Mouse (Mus musculus): ENCODE results near the gene Olfr625-ps1. TPM values are rescaled to one million over a fixed set of nuclear protein-coding genes. Genes with fewer than 3 reads are reported as not detected.

Olfr625-ps1 gene
- not detected in 2 replicates for polyA plus RNA-seq (2014; fragmentation: Nextera tagmentation; extraction: Ambion mirVana)

DNA sequence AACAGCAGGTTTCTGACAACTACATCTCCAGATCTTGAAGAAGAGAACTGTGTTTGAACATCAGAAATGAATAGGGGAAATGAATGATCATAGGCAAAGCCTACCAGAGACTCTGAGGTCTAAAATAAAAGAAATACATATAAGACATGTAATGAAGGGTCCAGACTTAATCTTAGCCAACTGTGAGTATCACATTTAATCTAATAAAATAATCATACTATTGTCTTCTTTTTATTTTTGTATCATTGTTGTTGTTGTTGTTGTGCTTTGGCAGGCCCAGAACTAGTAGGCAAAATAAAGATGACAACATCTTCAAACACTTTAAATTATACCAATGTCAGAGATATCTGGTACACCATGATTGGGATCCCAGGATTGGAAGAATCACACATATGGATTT, at the start of gene Olfr625-ps1:
Gene Olfr625-ps1, plus strand, starts transcription at position 301 of the 400 bp plus-strand sequence.
- H3K4me2 ChIP-seq (ENCODE audit: low read depth), result no peak within 1 kb of the TSS
- H3K27ac ChIP-seq (ENCODE audit: low read depth, low read length), result no peak within 1 kb of the TSS
- no peak within 1 kb of the TSS for H3K9ac ChIP-seq (ENCODE audit: low read length)

DNA sequence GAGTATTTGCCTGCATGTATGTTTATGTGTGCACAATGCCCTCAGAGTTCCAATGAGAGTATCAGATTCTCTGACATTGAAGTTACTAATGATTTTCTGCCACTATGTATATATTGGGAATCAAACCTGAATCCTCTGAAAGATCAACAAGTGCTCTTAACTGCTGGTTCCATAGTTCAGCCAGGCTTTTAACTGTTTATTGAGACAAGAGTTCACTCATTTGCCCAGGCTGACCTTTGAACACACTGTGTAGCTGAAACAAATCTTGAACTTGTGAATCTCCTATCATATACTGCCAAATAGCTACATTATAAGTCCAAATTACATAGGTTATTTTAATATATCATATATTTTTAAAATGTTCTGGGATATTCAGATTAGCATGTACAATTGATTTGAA, 45.7 kb upstream of the Olfr625-ps1 start:
- Histone ChIP-seq H3K36me3 (ENCODE audit: control insufficient read depth, insufficient read depth, low read length) (no peaks in the 10 kb centered on the region), H3K9me3 (ENCODE audit: control insufficient read depth, low read length) (no peaks in the 10 kb centered on the region), H3K27me3 (ENCODE audit: control insufficient read depth, insufficient read depth, low read length) (no peaks in the 10 kb centered on the region), H3K4me1 (ENCODE audit: control insufficient read depth, insufficient read depth, low read length) (no peaks in the 10 kb centered on the region), H3K27ac (ENCODE audit: low read depth, low read length) (no peak overlapping the region), H3K4me2 (ENCODE audit: low read depth) (no peak overlapping the region), H3K9ac (ENCODE audit: low read length) (no peak overlapping the region), H3K4me3 (ENCODE audit: low read depth, low read length) (no peak overlapping the region)
- DNase-seq (ENCODE audit: low spot score), result no peak
- no peak for ATAC-seq (ENCODE audit: insufficient read depth, low FRiP score, low TSS enrichment)

More for the DNA sequence above, at the start of gene Olfr625-ps1:
- H3K4me1 ChIP-seq (ENCODE audit: control insufficient read depth, insufficient read depth, low read length), result no peaks in the 10 kb centered on the region
- no peaks in the 10 kb centered on the region for H3K27me3 ChIP-seq (ENCODE audit: control insufficient read depth, insufficient read depth, low read length)
- no peak for ATAC-seq (ENCODE audit: insufficient read depth, low FRiP score, low TSS enrichment)
- H3K4me3 ChIP-seq (ENCODE audit: low read depth, low read length), result no peak within 1 kb of the TSS
- no peak for DNase-seq (ENCODE audit: low spot score)
- H3K9me3 ChIP-seq (ENCODE audit: control insufficient read depth, low read length), result no peaks in the 10 kb centered on the region
- no peaks in the 10 kb centered on the region for H3K36me3 ChIP-seq (ENCODE audit: control insufficient read depth, insufficient read depth, low read length)

DNA sequence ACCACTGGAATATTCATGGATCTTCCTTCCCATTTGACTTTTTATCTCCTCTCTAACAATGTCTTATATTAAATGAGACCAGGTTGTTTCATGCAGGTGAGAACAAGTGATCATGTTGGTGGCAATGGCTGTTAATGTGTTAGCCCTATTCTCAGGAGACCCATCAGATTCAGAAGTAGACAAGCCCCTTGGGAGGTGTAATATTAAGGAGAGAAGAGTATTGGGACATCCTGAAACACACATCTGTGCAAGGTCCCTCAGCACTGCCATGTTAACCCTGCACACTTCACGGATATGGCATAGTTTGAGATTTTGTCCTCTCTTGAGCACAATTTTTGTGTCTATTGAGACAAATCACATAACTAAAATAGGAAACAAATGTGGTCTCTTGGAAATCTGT, 39.9 kb upstream of the Olfr625-ps1 start, which contains the start of gene Olfr622:
Gene Olfr622, minus strand, starts transcription at position 101 of the 400 bp plus-strand sequence.
- Histone ChIP-seq H3K9me3 (ENCODE audit: control insufficient read depth, low read length) (no peaks in the 10 kb centered on the region), H3K27ac (ENCODE audit: low read depth, low read length) (no peak within 1 kb of the TSS), H3K36me3 (ENCODE audit: control insufficient read depth, insufficient read depth, low read length) (no peaks in the 10 kb centered on the region), H3K4me3 (ENCODE audit: low read depth, low read length) (no peak within 1 kb of the TSS), H3K27me3 (ENCODE audit: control insufficient read depth, insufficient read depth, low read length) (no peaks in the 10 kb centered on the region), H3K9ac (ENCODE audit: low read length) (no peak within 1 kb of the TSS), H3K4me1 (ENCODE audit: control insufficient read depth, insufficient read depth, low read length) (no peaks in the 10 kb centered on the region), H3K4me2 (ENCODE audit: low read depth) (no peak within 1 kb of the TSS)
- WGBS, result 61% methylated on average over 1 of the region's 1 CpGs
- ATAC-seq (ENCODE audit: insufficient read depth, low FRiP score, low TSS enrichment), result no peak
- DNase-seq (ENCODE audit: low spot score), result no peak

DNA sequence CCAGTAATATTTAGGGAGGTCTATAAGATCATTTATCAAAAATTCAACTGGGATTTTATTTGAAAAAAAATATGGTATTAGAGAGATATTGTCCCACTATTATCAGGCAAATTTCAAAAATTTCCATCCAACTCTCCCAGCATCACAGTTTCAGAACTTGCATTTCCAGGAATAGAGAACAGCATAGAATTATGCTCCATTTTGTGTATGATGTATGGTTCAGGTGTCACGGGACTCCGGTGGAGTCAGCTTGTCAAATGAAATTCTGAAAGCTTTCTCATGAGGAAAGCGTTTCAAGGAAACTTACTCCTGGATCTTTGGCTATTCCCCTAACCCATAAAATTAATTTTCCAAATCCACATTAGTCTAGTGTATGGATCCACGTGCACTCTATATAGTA, 38.5 kb upstream of the Olfr625-ps1 start:
- Histone ChIP-seq H3K9ac (ENCODE audit: low read length) (no peak overlapping the region), H3K9me3 (ENCODE audit: control insufficient read depth, low read length) (no peaks in the 10 kb centered on the region), H3K27me3 (ENCODE audit: control insufficient read depth, insufficient read depth, low read length) (no peaks in the 10 kb centered on the region), H3K4me1 (ENCODE audit: control insufficient read depth, insufficient read depth, low read length) (no peaks in the 10 kb centered on the region), H3K4me3 (ENCODE audit: low read depth, low read length) (no peak overlapping the region), H3K36me3 (ENCODE audit: control insufficient read depth, insufficient read depth, low read length) (no peaks in the 10 kb centered on the region), H3K4me2 (ENCODE audit: low read depth) (no peak overlapping the region), H3K27ac (ENCODE audit: low read depth, low read length) (no peak overlapping the region)
- ATAC-seq (ENCODE audit: insufficient read depth, low FRiP score, low TSS enrichment), result no peak
- no peak for DNase-seq (ENCODE audit: low spot score)
- WGBS, result 85% methylated on average over 4 of the region's 4 CpGs

DNA sequence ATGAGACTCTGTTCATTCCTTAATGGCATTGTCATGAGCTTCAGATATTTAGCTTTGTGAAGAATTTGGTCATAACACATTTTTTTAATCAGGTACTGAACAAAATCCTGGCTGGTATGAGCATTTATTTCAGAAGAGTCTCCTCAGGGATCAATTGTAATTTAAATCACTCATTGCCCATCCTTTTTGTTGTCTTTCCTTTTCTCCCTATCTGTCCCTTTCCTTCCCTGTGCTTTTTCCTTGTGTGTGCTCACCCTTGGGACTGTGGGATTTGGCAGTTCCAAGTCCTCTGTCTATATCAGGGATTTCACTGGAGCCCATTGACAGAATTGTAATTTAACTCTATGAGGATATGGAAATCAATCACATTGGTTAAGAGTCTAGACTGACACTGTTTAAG, 18.9 kb upstream of the Olfr625-ps1 start, which contains the start of gene Olfr623:
Gene Olfr623, minus strand, starts transcription at position 101 of the 400 bp plus-strand sequence.
- H3K27ac ChIP-seq (ENCODE audit: low read depth, low read length), result no peak within 1 kb of the TSS
- ATAC-seq (ENCODE audit: insufficient read depth, low FRiP score, low TSS enrichment), result no peak
- H3K27me3 ChIP-seq (ENCODE audit: control insufficient read depth, insufficient read depth, low read length), result no peaks in the 10 kb centered on the region
- no peak within 1 kb of the TSS for H3K4me2 ChIP-seq (ENCODE audit: low read depth)
- no peaks in the 10 kb centered on the region for H3K36me3 ChIP-seq (ENCODE audit: control insufficient read depth, insufficient read depth, low read length)
- no peak within 1 kb of the TSS for H3K4me3 ChIP-seq (ENCODE audit: low read depth, low read length)
- H3K9me3 ChIP-seq (ENCODE audit: control insufficient read depth, low read length), result no peaks in the 10 kb centered on the region
- H3K9ac ChIP-seq (ENCODE audit: low read length), result no peak within 1 kb of the TSS
- DNase-seq (ENCODE audit: low spot score), result no peak
- no peaks in the 10 kb centered on the region for H3K4me1 ChIP-seq (ENCODE audit: control insufficient read depth, insufficient read depth, low read length)

DNA sequence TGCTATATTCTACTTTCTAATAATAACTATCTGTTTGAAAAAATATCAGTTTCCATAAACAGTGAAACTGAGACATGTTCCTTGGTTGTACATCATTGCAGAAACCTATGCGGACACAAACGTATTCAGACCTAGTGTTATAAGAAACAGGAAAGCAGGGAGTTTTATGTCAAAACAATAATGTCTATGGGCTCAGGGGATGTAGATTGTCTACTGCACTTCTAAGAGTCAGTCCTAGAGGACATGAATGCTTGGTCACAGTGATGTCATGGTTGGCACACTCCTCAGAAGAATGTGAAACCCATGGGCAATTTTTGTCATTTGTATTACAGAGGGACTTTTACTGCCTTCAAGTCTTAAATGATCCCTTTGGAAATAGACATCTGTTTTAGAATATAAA, 11.4 kb upstream of the Olfr625-ps1 start, which contains the start of gene Olfr624:
Gene Olfr624, minus strand, starts transcription at position 101 of the 400 bp plus-strand sequence.
- Histone ChIP-seq H3K36me3 (ENCODE audit: control insufficient read depth, insufficient read depth, low read length) (no peaks in the 10 kb centered on the region), H3K27me3 (ENCODE audit: control insufficient read depth, insufficient read depth, low read length) (no peaks in the 10 kb centered on the region), H3K27ac (ENCODE audit: low read depth, low read length) (no peak within 1 kb of the TSS), H3K4me1 (ENCODE audit: control insufficient read depth, insufficient read depth, low read length) (no peaks in the 10 kb centered on the region), H3K4me3 (ENCODE audit: low read depth, low read length) (no peak within 1 kb of the TSS), H3K9me3 (ENCODE audit: control insufficient read depth, low read length) (no peaks in the 10 kb centered on the region), H3K9ac (ENCODE audit: low read length) (no peak within 1 kb of the TSS), H3K4me2 (ENCODE audit: low read depth) (no peak within 1 kb of the TSS)
- WGBS, result 88% methylated on average over 2 of the region's 2 CpGs
- DNase-seq (ENCODE audit: low spot score) (no peak), ATAC-seq (ENCODE audit: insufficient read depth, low FRiP score, low TSS enrichment) (no peak)

DNA sequence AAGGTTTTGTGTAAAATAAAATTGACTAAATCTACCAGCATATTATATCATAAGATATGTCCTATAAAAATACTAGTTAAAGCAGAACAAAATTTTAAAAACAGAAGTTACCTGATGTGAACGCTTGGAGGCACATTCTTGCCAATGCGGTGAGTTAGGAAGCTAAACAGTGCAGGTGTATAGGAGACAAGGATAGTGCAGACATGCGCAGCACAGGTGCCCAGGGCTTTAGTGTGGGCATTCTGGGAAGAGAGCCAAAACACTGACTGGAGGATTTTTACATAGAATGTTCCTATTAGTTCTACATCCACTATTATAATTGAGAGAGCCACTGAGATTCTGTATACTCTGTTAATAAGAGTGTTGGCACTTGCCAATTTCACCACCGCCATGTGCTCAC, 16.9 kb downstream of the Olfr625-ps1 start:
- Histone ChIP-seq H3K36me3 (ENCODE audit: control insufficient read depth, insufficient read depth, low read length) (no peaks in the 10 kb centered on the region), H3K27me3 (ENCODE audit: control insufficient read depth, insufficient read depth, low read length) (no peaks in the 10 kb centered on the region), H3K27ac (ENCODE audit: low read depth, low read length) (no peak overlapping the region), H3K4me3 (ENCODE audit: low read depth, low read length) (no peak overlapping the region), H3K9ac (ENCODE audit: low read length) (no peak overlapping the region), H3K9me3 (ENCODE audit: control insufficient read depth, low read length) (no peaks in the 10 kb centered on the region), H3K4me1 (ENCODE audit: control insufficient read depth, insufficient read depth, low read length) (no peaks in the 10 kb centered on the region), H3K4me2 (ENCODE audit: low read depth) (no peak overlapping the region)
- WGBS, result 90% methylated on average over 4 of the region's 4 CpGs
- DNase-seq (ENCODE audit: low spot score) (no peak), ATAC-seq (ENCODE audit: insufficient read depth, low FRiP score, low TSS enrichment) (no peak)

DNA sequence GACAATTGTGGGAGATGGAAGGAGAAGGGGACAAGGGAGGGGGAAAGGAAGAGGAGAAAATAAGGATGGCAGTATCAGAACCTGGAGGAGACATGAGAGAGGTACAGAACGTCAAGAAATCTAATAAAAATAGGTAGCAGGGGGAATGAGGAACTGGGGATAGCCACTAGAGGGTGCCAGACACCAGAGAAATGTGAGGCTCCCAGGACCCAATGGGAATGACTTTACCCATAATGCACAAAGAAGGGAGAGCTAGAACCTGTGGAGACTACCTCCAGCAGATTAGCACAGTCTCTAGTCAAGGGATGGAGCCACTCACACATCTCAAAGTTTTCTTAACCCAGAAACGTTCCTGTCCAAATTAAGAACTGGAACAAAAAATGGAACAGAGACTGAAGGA, 29.5 kb downstream of the Olfr625-ps1 start:
- no peak overlapping the region for H3K27ac ChIP-seq (ENCODE audit: low read depth, low read length)
- DNase-seq (ENCODE audit: low spot score) (no peak), ATAC-seq (ENCODE audit: insufficient read depth, low FRiP score, low TSS enrichment) (no peak)
- no peaks in the 10 kb centered on the region for H3K9me3 ChIP-seq (ENCODE audit: control insufficient read depth, low read length)
- no peak overlapping the region for H3K4me3 ChIP-seq (ENCODE audit: low read depth, low read length)
- WGBS, result 24% methylated on average over 2 of the region's 2 CpGs
- no peaks in the 10 kb centered on the region for H3K27me3 ChIP-seq (ENCODE audit: control insufficient read depth, insufficient read depth, low read length)
- no peaks in the 10 kb centered on the region for H3K36me3 ChIP-seq (ENCODE audit: control insufficient read depth, insufficient read depth, low read length)
- no peak overlapping the region for H3K9ac ChIP-seq (ENCODE audit: low read length)
- no peak overlapping the region for H3K4me2 ChIP-seq (ENCODE audit: low read depth)
- no peaks in the 10 kb centered on the region for H3K4me1 ChIP-seq (ENCODE audit: control insufficient read depth, insufficient read depth, low read length)

DNA sequence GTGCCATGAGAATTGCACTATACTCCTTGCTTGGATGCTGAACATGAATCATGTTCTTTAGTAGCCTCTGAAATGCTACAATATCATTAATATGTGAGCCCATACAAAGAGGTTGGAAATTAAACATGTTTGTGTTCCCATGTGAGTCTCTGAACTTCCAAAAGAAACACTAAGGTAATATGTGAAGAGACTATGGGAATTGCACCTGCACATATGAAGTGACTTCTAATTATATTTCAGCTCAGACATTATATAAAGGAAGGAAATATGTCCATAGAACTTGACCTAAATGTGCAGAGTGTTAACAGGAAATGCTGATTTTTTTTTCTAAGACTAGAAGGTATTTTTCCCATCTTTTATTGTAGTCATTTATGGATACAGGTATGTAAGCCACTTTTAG, 31.9 kb downstream of the Olfr625-ps1 start, which contains the start of gene Olfr243:
Gene Olfr243, plus strand, starts transcription at position 301 of the 400 bp plus-strand sequence.
- no peak for DNase-seq (ENCODE audit: low spot score)
- no peaks in the 10 kb centered on the region for H3K27me3 ChIP-seq (ENCODE audit: control insufficient read depth, insufficient read depth, low read length)
- H3K4me1 ChIP-seq (ENCODE audit: control insufficient read depth, insufficient read depth, low read length), result no peaks in the 10 kb centered on the region
- H3K4me3 ChIP-seq (ENCODE audit: low read depth, low read length), result no peak within 1 kb of the TSS
- no peak within 1 kb of the TSS for H3K27ac ChIP-seq (ENCODE audit: low read depth, low read length)
- no peak for ATAC-seq (ENCODE audit: insufficient read depth, low FRiP score, low TSS enrichment)
- H3K9ac ChIP-seq (ENCODE audit: low read length), result no peak within 1 kb of the TSS
- H3K9me3 ChIP-seq (ENCODE audit: control insufficient read depth, low read length), result no peaks in the 10 kb centered on the region
- no peak within 1 kb of the TSS for H3K4me2 ChIP-seq (ENCODE audit: low read depth)
- H3K36me3 ChIP-seq (ENCODE audit: control insufficient read depth, insufficient read depth, low read length), result no peaks in the 10 kb centered on the region

Data from neural tube, embryonic 11.5 days (tissue).